Mouse (Mus musculus) neural tube, embryonic 10.5 days (tissue): Measurements from ENCODE around the gene Cyb5d1.

Source experiments
- DNase-seq: peaks from one replicate; pipeline ENCODE4 v3.0.0-alpha.2; 2017; ENCODE audit warnings: low spot score; ENCODE audit errors: extremely low spot score

Gene Cyb5d1

DNA sequence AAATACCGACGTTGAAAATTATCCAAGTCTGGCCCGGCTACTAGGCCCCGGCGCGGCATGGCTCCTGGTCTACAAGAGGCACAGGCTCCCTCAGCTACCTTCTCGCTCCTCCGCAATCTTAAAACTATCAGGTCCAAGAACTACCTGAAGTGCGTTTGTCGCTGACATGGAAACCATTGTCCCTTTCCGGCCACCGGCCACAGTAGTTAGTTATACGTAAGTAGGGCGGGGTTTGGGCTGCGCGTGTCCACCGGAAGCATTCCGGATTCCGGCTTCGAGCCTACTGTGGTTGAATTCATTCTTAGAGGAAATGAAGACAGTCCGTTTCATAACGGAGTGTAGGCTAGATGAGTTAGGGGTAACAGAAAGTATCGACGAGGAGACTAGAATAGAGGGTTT lies at the start of gene Cyb5d1, which contains the start of gene Naa38:
TSS of gene Cyb5d1 (minus strand) at position 397 of the 399 bp plus-strand sequence.
TSS of gene Naa38 (plus strand) at position 253 of the 399 bp plus-strand sequence.
- peak; percentile 86 for DNase-seq

DNA sequence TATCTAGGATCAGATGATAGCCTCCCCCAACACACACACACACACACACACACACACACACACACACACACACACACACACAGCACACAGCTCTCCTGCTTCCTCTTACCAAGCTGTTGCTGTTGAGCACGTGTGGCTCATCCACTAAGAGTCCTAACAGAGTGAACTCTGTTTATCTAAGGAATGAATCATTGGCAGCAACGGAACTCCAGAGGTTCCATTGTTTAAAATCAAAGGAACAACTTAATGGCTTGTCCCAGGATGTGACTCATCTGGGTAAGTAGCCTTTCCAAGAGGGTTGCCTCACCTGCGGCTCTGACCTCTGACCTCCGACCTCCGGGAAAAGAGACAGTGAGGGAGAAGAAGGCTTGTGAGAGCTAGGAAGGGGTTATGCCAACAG lies 47.9 kb upstream of the Cyb5d1 start:
- no peak for DNase-seq

DNA sequence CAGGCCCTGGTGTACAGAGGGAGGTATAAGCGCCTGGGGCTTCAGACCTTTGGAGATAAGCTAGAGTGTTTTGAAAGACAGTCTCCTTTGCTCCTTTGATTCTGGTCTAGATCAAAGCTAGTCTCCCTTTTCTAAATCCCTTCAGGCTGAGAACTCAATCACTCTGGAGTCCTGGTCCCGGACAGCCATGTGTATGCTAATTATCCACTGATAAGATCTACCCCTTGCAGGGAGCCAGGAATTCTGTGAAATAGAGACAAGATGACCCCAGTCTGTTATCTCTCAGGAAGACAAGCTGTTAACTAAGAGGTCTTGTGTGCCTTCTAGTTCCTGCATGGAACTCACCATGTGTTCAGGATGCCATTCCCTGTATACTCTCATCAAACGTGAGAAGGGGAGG lies 41.9 kb upstream of the Cyb5d1 start:
- no peak for DNase-seq

DNA sequence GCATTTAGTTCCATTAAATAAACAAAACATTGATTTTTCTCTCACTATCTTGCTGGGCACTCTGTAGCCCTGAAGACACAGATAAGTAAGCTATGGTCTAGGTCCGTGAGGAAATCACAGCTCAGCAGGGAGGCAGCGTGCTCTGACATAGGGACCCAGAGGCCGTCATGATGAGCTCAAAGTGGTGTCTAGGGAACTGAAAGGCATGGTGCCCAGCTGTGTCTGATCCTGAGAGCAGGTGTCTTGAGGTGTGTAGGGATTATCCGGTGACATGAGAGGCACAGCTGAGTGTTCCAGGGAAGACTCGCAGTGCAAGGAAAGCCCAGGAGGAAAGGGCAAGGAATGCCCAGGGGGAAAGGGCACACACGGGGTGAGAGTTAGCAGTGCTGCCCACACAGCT lies 37.8 kb upstream of the Cyb5d1 start:
- DNase-seq, result no peak

GRCm38 (mm10) chr11:69432640-69432982 lies 37.2 kb upstream of the Cyb5d1 start:
- DNase-seq, result no peak

DNA sequence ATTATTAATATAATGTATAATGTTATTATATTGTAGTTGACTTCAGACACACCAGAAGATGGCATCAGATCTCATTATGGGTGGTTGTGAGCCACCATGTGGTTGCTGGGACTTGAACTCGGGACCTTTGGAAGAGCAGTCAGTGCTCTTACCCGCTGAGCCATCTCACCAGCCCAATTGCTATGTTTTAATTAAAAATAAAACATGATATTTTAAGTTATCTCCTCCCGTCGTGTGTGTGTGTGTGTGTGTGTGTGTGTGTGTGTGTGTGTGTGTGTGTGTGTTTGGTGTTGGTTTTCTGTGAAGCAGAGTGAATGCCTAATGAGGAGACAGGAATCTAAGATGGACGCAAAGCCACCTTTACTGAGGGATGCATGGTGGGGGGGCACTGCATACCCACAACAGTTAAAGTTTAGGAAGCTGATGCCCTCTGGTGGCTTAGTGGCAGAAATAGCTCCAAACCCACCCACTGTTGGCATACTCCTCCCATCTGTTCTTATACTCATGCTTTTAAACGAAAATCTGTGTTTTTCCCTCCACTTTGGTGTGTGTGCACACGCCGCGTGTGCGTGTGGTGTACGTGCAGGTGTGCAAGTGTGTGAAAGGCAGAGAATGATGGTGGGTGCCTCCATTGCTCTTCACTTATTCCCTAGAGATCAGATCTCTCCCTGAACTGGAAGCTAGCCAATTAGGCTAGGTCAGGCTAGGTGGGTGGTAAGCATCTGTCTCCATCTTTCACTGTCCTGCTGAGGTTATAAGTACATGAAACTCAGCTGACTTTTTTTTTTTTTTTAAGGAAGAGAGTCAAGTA lies 36.6 kb upstream of the Cyb5d1 start:
- DNase-seq, result peak; percentile 53

DNA sequence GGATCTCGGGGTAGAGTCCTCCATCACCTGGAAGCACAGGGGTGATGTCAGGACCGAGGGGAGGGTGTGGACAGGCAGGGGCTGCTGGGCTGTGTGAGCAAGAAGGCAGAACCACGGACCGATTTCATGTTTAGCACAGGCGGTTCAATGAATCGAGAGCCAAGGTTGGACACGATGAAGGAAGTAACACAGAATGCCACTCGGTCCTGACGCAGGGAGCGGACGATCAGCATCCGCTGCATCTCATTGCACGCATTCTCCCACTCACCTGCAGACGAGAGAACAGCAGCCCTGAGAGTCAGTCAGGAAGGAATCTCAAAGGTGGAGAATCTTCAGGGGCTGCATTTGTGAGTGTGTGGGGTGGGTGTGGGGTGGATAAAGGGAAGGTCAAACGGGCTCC lies 35.2 kb upstream of the Cyb5d1 start:
- DNase-seq, result no peak

DNA sequence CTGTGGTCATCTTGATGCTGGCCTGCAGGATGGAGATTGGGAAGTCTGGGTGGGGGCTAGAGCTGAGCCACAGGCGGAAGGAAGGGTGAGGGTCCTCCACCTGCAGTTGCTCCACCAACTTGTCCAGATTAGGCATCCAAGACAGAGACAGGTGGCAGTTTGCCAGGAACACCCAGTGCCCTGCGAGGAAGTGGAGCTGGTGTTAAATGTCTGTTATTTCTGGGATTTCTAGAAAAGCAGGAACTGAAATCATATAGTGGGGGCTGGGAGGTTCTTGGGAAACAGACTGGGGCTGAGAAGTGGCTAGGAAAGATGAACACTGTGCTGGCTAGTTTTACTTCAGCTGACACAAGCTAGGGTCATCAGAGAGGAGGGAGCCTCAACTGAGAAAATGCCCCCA lies 33.9 kb upstream of the Cyb5d1 start:
- no peak for DNase-seq

- no peak for DNase-seq
Observed at GRCm38 (mm10) chr11:69428751-69429150, 33.3 kb upstream of the Cyb5d1 start.

- DNase-seq, result no peak
Observed at GRCm38 (mm10) chr11:69426246-69426645, 30.8 kb upstream of the Cyb5d1 start.

- no peak for DNase-seq
Observed at GRCm38 (mm10) chr11:69423885-69424284, 28.5 kb upstream of the Cyb5d1 start.

- DNase-seq, result no peak
Observed at GRCm38 (mm10) chr11:69422842-69423241, 27.4 kb upstream of the Cyb5d1 start.

- DNase-seq, result no peak
Observed at GRCm38 (mm10) chr11:69421131-69421977, 25.9 kb upstream of the Cyb5d1 start.

GRCm38 (mm10) chr11:69420554-69421000 lies 25.1 kb upstream of the Cyb5d1 start:
- DNase-seq, result no peak

DNA sequence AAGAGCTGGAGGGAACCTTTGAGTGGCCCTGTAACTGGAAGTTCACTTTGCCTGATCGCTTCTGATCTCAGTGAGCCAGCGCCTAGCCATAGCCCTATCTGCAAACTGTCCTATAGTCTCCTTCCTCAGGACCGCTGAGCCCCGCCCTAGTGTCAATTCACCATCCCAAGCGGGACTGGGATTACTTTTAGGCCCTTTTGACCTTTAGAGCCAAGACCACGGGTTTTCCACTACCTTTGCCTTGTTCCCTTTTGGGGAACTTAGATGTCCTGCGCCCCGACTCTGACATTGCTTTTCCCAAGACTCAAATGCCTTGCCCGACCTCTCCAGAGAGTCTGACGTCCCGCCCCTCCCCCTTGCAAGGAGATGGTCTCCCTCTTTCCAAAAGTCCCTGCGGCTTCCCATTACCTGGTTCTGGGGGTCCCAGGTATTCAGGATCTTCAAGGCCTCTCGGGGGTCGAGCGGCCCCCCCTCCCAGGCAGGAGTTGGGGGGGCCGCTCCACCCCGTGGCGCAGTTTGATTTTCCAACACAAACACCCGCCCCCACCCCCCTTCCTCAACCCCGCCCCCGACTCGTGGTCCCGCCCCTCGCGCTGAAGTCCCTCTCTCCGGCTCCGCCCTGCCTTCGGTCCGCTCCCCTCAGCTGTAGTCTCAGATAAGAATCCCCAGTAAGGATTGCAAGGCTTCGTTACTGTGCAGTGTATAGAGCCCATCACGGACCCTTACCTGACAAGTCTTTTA lies 24.6 kb upstream of the Cyb5d1 start:
- peak; percentile 64 for DNase-seq

DNA sequence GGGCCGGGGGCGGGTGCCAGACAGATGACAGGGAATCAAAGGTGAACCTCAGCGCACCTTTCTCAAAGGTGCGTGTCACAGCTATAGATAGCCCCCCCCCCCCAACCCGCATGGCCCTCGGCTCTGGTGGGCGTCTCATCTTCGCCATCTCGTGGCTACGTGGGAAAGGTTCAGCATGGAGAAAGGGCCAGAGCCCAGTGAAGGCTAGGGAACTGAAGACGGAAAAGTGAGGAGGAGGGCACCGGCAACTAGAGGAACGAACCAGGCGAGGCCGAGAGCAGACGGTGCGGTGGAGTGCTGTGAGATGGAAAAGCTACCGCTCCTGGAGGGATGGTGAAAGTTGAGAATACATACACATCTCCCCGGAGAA lies 24.0 kb upstream of the Cyb5d1 start:
- DNase-seq, result peak; percentile 59

GRCm38 (mm10) chr11:69418481-69419442 lies 23.3 kb upstream of the Cyb5d1 start:
- peak; percentile 95 for DNase-seq

DNA sequence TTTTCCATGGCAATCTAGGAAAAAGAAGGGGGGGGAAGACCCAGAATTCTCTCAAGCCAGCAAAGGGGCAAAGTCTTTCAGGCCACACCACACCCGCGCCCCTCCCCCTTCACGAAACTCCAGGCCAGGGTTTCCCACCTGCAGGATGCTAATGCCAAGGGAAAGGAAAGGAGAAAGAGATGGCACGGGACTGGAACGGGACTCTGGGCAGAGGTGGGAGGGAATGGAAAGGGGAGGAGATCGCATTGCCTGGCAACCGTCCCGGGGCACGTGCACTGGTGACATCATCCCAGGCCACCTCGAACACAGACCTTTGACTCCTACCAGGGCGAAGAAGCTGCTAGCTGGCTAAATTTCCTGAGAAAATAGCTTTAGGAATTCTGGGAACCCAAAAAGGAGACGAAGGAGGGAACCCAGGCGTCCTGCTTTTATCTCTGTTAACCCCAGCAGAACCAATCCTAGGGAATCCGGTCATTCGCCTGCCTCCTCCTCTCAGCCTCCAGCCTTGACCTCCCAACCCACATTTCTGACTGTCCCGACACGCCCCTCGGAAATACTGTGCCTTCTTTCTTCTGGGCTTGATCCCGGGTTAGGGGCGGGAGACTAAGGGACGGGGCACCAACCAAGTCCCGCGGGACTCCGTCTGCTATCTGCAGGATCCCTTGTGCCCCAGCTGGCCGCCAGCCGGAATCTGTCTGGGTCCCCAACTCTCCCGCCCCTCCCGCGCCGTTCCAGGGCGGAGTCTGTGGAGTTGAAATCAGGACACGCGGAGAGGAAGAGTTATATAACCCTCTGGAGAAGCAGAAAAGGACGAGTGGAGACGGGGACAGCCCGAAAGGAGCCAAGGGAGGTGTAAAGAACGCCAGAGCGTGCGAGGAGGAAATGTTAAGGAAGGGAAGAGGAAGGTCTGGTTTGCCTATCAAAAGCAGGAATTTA lies 22.3 kb upstream of the Cyb5d1 start:
- DNase-seq, result peak; percentile 91

DNA sequence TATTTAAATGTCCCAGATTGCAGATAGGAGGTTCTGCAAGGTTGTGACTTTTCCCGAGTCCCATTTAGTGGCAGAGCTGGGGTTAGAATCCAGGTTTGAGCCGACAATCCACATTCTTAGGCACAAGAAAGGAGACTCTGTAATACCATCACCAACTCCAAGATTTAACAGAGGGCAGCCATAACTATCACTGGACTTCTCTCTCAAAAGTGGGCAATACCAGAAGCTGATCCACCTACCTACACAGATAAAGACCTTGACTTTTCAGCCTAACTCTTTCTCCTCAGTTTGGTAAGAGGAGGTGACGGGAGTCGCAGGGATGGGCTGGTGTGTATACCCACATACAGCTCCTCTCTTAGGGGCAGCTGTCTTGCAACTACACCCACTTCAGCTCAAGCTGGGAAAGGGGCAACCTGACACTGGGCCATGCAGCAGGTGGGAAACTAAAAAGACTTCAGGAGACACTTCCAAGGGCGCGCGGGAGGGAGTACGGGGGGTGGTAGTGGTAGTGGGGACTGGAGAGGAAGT lies 21.6 kb upstream of the Cyb5d1 start:
- no peak for DNase-seq
